Mouse (Mus musculus) gastrocnemius, adult 8-10 months (tissue): ENCODE measurements around the gene Olfr466. TPM values are rescaled to one million over a fixed set of nuclear protein-coding genes. Genes with fewer than 3 reads are reported as not detected.

Experiments used
- DNase-seq, 2 experiments: peaks; one replicate each; pipeline ENCODE4 v3.0.0; 2022; ENCODE audit warnings: low spot score in 2 of 2
- total RNA-seq, 4 experiments: library from RNA; stranded (reverse); gene quantifications; 2 replicates each; pipeline ENCODE4 v1.2.4; 2022

Olfr466 gene
- not detected for total RNA-seq

GRCm38 (mm10) chr13:65149940-65150339 lies at the start of gene Olfr466:
Gene Olfr466 (plus strand): TSS chr13:65150240.
- no peak for DNase-seq

DNA sequence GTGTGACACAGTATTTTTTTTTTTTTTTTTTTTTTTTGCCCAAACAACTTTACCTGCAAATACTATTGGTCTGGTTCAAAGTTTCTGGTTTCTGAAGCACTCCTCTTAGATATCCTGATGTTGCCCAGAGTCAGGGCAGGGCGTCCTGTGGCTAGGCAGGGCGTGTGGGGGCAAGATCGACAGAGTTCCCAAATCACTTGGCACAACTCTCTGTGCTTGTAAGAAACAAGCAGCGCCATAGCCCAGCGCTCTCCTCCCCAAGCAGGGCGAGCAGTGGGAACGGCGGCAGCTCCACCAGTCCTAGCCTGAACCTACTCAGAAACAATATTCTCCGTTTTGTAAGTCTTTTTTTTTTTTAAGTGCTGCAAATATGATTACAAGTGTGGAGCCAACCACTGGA lies 49.4 kb upstream of the Olfr466 start:
- DNase-seq = no peak

DNA sequence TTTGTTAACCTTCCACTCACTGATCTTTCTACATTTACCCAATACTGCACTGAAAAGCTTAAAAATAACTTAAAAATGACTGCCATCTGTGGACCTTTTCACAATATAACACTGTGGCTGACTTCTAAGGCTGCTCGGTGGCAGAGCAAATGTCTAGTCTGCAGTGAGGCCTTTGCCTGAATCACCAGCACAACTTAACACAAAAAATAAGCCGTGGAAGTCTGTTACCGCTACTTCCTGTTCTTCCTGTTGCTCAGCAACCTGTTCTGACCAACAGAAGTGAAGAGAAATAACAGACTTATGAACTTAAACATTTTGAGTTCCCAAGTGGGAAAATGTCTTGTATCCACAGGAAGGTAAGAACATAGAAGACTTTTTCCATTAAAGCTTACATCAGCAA lies 48.8 kb upstream of the Olfr466 start:
- no peak for DNase-seq

- DNase-seq = no peak
Measured at GRCm38 (mm10) chr13:65111961-65112360, 38.1 kb upstream of the Olfr466 start.

DNA sequence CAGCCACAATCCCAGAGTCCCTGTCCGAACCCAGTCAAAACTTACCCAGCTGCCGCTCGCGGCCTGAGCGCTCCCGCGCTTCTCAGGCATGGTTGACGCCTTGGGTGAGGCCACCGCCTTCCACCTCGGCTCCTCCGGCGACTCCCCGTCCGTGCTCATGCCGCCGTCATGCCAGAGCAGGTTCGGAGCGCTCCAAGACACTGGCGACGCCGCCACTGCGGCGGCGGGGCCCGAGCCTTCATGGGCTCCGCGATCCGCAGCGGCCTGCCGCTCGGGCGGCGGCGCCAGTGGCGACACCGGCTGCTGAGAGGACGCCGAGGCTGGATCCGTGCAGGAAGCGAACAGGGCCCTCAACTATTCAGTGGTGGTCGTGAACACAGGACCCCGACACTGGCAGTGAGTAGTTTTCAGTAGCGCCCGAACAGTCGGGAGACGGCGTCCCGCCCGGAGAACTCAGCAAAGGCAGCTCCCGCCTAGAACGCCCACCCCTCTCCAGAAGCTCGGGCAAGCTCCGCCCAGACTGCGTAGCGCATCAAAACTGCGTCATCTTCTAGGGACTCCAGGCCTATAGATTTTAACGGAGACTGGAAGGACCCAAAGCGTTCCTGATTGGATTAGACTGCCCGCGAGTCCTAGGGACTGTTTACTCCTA lies 37.5 kb upstream of the Olfr466 start, which contains the start of gene Mfsd14b:
Gene Mfsd14b, minus strand, starts transcription at position 517 of the 652 bp plus-strand sequence.
- peak; percentile 62 to 69 for DNase-seq

DNA sequence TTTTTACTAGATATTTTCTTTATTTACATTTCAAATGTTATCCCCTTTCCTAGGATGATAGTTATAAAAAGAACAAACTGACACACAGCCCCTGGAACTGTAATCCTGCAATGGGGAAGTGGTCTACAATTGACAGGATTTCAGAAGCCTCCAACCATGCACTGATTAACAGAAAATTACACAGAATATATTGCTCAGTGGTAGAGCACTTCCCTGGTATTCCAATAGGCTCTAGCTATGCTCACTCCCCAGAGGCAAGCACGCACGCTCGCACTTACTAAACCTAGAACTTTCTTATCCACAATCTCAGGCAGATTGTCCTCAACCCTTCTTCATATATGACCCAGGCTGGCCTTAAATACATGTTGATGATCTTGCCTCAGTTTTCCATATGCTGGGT lies 36.8 kb upstream of the Olfr466 start:
- no peak for DNase-seq

DNA sequence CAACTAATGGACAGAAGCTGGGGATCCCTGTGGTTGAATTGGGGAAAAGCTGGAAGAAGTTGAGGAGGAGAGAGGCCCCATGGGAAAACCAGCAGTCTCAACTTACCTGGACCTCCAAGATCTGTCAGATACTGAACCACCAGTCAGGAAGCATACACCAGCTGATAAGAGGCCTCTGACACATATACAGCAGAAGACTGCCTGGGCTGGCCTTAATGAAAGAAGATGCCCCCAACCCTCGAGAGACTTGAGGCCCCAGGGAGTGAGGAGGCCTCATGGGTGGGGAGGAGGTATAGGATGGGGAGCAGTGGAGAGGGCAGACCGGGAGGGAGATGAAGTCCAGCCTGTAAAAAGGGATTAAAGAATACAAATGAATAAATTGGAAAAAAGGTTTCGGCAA lies 29.1 kb upstream of the Olfr466 start:
- no peak for DNase-seq

DNA sequence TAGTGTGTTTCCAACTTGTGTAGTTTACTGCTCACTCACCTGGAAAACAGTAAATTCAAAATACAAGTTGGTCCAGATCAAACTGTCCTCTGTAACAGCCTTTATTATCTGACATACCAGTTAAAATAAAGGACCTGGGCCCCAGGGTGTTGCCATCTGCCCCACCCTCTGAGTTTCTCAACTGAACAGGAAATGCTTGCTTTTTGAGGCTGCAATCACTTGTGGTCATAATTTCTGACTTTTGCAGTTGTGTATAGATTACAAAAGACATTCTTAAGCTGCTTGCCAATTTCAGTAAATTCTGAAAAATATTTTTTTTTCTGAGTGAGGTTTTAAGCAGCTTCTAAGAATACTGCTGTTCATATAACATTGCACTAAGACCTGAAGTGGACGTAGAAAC lies 27.9 kb upstream of the Olfr466 start:
- DNase-seq = no peak

DNA sequence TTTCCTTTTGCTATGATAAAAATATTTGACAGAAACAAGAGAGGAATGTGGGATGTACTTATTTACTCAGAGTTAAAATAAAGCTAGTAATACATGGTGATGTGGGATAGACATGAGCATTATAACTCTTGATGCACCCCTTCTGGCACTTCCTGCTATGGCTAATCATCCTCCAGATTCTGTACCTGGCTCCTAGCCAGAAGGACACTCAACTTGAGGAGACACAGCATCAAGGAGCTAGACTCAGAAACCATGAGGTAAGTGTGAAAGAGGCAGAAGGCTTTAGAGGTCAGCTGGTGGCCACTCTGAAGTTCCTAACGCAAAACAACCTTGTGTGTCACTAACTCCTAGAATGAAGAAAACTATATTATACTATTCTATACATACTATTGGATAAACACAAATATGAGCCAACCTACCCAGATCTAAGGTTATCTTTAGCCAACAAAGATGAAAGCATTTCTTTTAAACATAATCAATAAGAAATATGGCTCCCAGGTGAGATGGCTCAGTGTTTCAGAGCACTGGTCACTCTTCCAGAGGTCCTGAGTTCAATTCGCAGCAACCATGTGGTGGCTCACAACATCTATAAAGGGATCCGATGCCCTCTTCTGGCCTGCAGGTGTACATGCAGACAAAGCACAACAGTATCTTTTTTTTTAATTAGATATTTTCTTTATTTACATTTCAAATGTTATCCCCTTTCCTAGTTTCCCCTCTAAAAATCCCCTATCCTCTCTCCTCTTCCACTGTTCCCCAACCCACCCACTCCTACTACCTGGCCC lies 22.8 kb upstream of the Olfr466 start:
- no peak for DNase-seq

GRCm38 (mm10) chr13:65137789-65138188 lies 12.3 kb upstream of the Olfr466 start, which contains the start of gene Olfr465-ps1:
Gene Olfr465-ps1 (plus strand): TSS chr13:65138089.
- DNase-seq = no peak

DNA sequence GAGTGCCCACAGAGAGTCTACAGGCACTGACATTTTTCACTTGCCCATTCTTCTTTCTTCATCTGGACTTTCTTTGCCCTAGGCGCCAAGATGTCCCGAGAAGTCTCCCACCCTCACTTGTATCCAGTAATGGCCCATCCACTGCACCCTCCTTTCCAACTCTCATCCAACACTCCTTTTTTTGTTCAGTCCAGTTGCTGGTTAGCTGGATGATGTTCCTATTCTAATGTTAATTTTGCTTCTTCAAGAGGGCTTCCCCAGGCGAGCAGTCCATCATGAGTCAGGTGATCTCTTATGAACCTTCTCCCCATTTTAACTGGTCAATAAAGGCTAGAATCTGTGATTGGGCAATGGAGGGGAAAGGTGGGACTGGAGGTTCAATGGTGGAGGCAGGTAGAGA lies 24.1 kb downstream of the Olfr466 start:
- no peak for DNase-seq

DNA sequence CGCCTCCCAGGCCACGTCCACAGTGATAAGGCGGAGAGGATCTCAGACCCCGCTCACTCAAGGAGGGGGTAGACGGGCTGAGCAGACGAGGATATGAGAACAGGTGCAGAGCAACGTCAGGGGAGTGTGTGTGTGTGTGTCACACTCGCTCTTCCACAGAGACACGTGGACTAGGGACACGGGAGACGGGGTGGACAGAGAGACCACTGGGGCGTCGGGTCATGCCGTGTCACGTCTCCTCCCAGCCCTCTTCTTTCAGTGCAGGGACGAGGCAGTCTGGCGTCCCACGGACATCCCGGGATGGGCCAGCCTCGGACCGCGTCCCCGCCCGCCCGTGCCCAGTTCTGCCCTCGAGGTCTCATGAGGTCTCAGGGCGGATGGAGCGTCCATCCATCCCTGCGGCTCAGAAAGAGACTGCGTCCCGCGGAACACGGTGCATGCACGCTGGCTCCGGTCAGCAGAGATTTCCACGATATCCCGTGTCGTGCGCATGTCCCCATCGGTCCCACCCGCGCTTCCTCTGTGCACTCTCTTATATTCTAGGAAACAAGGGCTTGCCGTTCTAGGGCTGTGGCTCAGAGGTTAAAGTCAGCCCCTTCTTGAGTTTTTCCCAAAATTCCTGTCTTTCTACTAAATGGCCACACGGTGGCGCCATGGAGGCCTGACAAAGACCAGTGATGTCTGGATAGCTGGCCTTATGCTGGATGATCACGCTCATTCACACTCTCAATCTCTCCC lies 25.9 kb downstream of the Olfr466 start:
- DNase-seq = no peak

GRCm38 (mm10) chr13:65176472-65177091 lies 26.5 kb downstream of the Olfr466 start:
- no peak for DNase-seq

- no peak for DNase-seq
Measured at GRCm38 (mm10) chr13:65200667-65201066, 50.6 kb downstream of the Olfr466 start.

Other genes starting within 250 kb of the Olfr466 start
- gene Cntnap3, start 246.3 kb upstream of the Olfr466 start, total RNA-seq = under 1 TPM in 1 of 4 experiments, not detected in 3; 0.05 TPM
- gene Spata31, start 232.8 kb upstream of the Olfr466 start, total RNA-seq = not detected
- gene Spata31d1c, start 117.2 kb upstream of the Olfr466 start, total RNA-seq = not detected
- gene Prss47, start 97.5 kb upstream of the Olfr466 start, total RNA-seq = not detected
- gene Mfsd14b, start 37.3 kb upstream of the Olfr466 start, total RNA-seq = 1 to 10 TPM; 6.2 to 7.8 (median 6.6) TPM
- gene Olfr465-ps1, start 12.2 kb upstream of the Olfr466 start, total RNA-seq = not detected
- gene Nlrp4f, start 55.7 kb downstream of the Olfr466 start, total RNA-seq = not detected
- not detected for gene Gm10775, start 109.3 kb downstream of the Olfr466 start, total RNA-seq
- gene Zfp369, start 128.6 kb downstream of the Olfr466 start, total RNA-seq = 10 to 100 TPM in 3 of 4 experiments, 1 to 10 TPM in 1; 9.9 to 12.9 (median 11.1) TPM